Mouse (Mus musculus): ENCODE measurements around the gene Synpr.
"Not testable (repeated sequence)": the region's sequence is repeated elsewhere in the genome, so short reads cannot be mapped to it uniquely, and the experiment has no call there.

Gene Synpr

GRCm38 (mm10) chr14:13284091-13284844 lies at the start of gene Synpr:
Synpr (plus strand) TSS chr14:13284780.
- in situ Hi-C loops (cut with MseI, MboI) = no loop called here

- in situ Hi-C loops (cut with MseI, MboI) = no loop called here
These were observed 47.7 kb upstream of the Synpr start for GRCm38 (mm10) chr14:13236929-13237328.

- in situ Hi-C loops (cut with MseI, MboI) = no loop called here
These were observed 37.1 kb upstream of the Synpr start for GRCm38 (mm10) chr14:13247431-13247830.

- in situ Hi-C loops (cut with MseI, MboI) = no loop called here
These were observed 35.2 kb upstream of the Synpr start for GRCm38 (mm10) chr14:13249361-13249760.

- in situ Hi-C loops (cut with MseI, MboI) = no loop called here
These were observed 32.0 kb upstream of the Synpr start for GRCm38 (mm10) chr14:13252594-13252993.

GRCm38 (mm10) chr14:13254741-13255140 lies 29.8 kb upstream of the Synpr start:
- in situ Hi-C loops (cut with MseI, MboI) = not testable (repeated sequence)

GRCm38 (mm10) chr14:13262406-13262805 lies 22.2 kb upstream of the Synpr start:
- in situ Hi-C loops (cut with MseI, MboI) = no loop called here

- in situ Hi-C loops (cut with MseI, MboI) = no loop called here
These were observed 18.2 kb upstream of the Synpr start for GRCm38 (mm10) chr14:13266331-13266730.

GRCm38 (mm10) chr14:13267181-13267580 lies 17.4 kb upstream of the Synpr start:
- in situ Hi-C loops (cut with MseI, MboI) = no loop called here

- in situ Hi-C loops (cut with MseI, MboI) = no loop called here
These were observed 1.4 kb upstream of the Synpr start for GRCm38 (mm10) chr14:13283211-13283610.

- in situ Hi-C loops (cut with MseI, MboI) = no loop called here
These were observed 242 bp downstream of the Synpr start for GRCm38 (mm10) chr14:13284845-13285198.

- in situ Hi-C loops (cut with MseI, MboI) = no loop called here
These were observed 956 bp downstream of the Synpr start for GRCm38 (mm10) chr14:13285341-13286130.

GRCm38 (mm10) chr14:13294200-13294599 lies 9.6 kb downstream of the Synpr start:
- in situ Hi-C loops (cut with MseI, MboI) = no loop called here

- in situ Hi-C loops (cut with MseI, MboI) = no loop called here
These were observed 29.7 kb downstream of the Synpr start for GRCm38 (mm10) chr14:13314323-13314722.

GRCm38 (mm10) chr14:13328461-13328860 lies 43.9 kb downstream of the Synpr start:
- in situ Hi-C loops (cut with MseI, MboI) = no loop called here

- in situ Hi-C loops (cut with MseI, MboI) = no loop called here
These were observed 48.1 kb downstream of the Synpr start for GRCm38 (mm10) chr14:13332497-13333306.

GRCm38 (mm10) chr14:13333372-13333771 lies 48.8 kb downstream of the Synpr start:
- in situ Hi-C loops (cut with MseI, MboI) = no loop called here

- in situ Hi-C loops (cut with MseI, MboI) = no loop called here
These were observed 51.6 kb downstream of the Synpr start for GRCm38 (mm10) chr14:13336162-13336561.

GRCm38 (mm10) chr14:13340688-13341087 lies 56.1 kb downstream of the Synpr start:
- in situ Hi-C loops (cut with MseI, MboI) = no loop called here

GRCm38 (mm10) chr14:13344240-13344639 lies 59.7 kb downstream of the Synpr start:
- in situ Hi-C loops (cut with MseI, MboI) = no loop called here

GRCm38 (mm10) chr14:13349170-13349865 lies 64.7 kb downstream of the Synpr start:
- in situ Hi-C loops (cut with MseI, MboI) = no loop called here
